Mouse (Mus musculus): ENCODE measurements around the gene Cyp2c55.

DNA sequence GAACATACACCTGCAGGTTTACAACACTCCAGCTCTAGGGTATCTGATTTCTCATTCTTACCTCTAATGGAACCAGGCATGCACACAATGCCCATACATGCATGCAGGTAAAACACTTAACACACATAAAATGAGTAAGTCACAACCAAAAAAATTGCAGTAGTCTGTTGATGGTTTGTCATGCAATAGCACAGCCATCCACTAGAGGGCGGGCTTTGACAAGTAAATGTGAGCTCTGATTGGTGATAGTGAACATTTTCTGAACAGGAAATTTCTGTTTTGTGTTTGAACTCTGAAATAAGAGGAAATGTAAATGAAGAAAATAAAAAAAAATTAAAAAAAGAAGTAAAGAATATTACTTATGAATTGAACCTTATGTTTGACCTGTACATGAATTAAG is 24.9 kb upstream of the Cyp2c55 start:
- TF ChIP-seq CTCF (IDR thresholded peaks at IDR 0.05; ENCODE audit: borderline replicate concordance, insufficient read depth, low read depth, low read length) (no peak), POLR2A (IDR thresholded peaks at IDR 0.05; ENCODE audit: borderline replicate concordance, insufficient read depth, low read length) (no peak)
